Mouse (Mus musculus): ENCODE data around the gene Xlr5a.
"Not testable (repeated sequence)": the region's sequence is repeated elsewhere in the genome, so short reads cannot be mapped to it uniquely, and the experiment has no call there.

Gene Xlr5a

GRCm38 (mm10) chrX:73143218-73143618, 149.6 kb downstream of the Xlr5a start:
- DNase-seq = not testable (repeated sequence)

- DNase-seq = not testable (repeated sequence)
These were observed 169.6 kb downstream of the Xlr5a start for GRCm38 (mm10) chrX:73122859-73123829.

- not testable (repeated sequence) for DNase-seq
These were observed 176.0 kb downstream of the Xlr5a start, which contains the start of gene Gm14685 for GRCm38 (mm10) chrX:73116747-73117146. Gm14685 (plus strand) TSS chrX:73117047.

GRCm38 (mm10) chrX:73096941-73097508, 195.8 kb downstream of the Xlr5a start, which contains the start of gene Xlr3a:
Xlr3a (minus strand) TSS chrX:73097095.
- DNase-seq = peak in 1 of 2 experiments; percentile 29

GRCm38 (mm10) chrX:73082267-73083055, 210.3 kb downstream of the Xlr5a start, which contains the start of gene Xlr4a:
Xlr4a (minus strand) TSS chrX:73082478.
- not testable (repeated sequence) for DNase-seq

- DNase-seq = not testable (repeated sequence)
These were observed 225.9 kb downstream of the Xlr5a start for GRCm38 (mm10) chrX:73066765-73067312.

- peak in 1 of 2 experiments; percentile 14 for DNase-seq
These were observed 228.4 kb downstream of the Xlr5a start, which contains the start of gene Pnma3 for GRCm38 (mm10) chrX:73064415-73064793. Pnma3 (plus strand) TSS chrX:73064787.

GRCm38 (mm10) chrX:73063512-73064414, 229.0 kb downstream of the Xlr5a start:
- peak; percentile 21 to 36 for DNase-seq

- no peak for DNase-seq
These were observed 230.5 kb downstream of the Xlr5a start for GRCm38 (mm10) chrX:73062323-73062722.

GRCm38 (mm10) chrX:73061528-73061927, 231.2 kb downstream of the Xlr5a start:
- DNase-seq = no peak

All from cerebellum, postnatal 36 days (tissue).